Mouse (Mus musculus) forebrain, embryonic 12.5 days (tissue): Measurements from ENCODE around the gene Alg13. TPM values are rescaled to one million over a fixed set of nuclear protein-coding genes. Genes with fewer than 3 reads are reported as not detected.

ENCODE experiments used
- ATAC-seq: fragments of 200-750 bp; cut with Nextera tagmentation; 2 replicates; pipeline ENCODE4 v1.8.0; 2017; ENCODE audit warnings: moderate TSS enrichment; ENCODE audit not compliant: low FRiP score
- H3K27ac ChIP-seq: fragments of 300-500 bp; sonication (generic); 2 replicates; pipeline ENCODE4 v1.5.1; 2016; ENCODE audit warnings: mild to moderate bottlenecking
- H3K27me3 ChIP-seq: fragments of 300-500 bp; sonication (generic); 2 replicates; pipeline ENCODE4 v1.6.1; 2016; ENCODE audit warnings: mild to moderate bottlenecking
- H3K36me3 ChIP-seq: fragments of 300-500 bp; sonication (generic); replicated peaks from 2 replicates; pipeline ENCODE4 v1.6.1; 2016; ENCODE audit warnings: mild to moderate bottlenecking
- H3K4me1 ChIP-seq: fragments of 300-500 bp; sonication (generic); 2 replicates; pipeline ENCODE4 v1.6.1; 2016
- H3K4me2 ChIP-seq: fragments of 300-500 bp; sonication (generic); 2 replicates; pipeline ENCODE4 v1.6.1; 2016; ENCODE audit warnings: mild to moderate bottlenecking, moderate library complexity
- H3K4me3 ChIP-seq: fragments of 300-500 bp; sonication (generic); replicated peaks from 2 replicates; pipeline ENCODE4 v1.5.1; 2016; ENCODE audit warnings: mild to moderate bottlenecking
- H3K9ac ChIP-seq: fragments of 300-500 bp; sonication (generic); 2 replicates; pipeline ENCODE4 v1.6.1; 2016; ENCODE audit warnings: mild to moderate bottlenecking
- H3K9me3 ChIP-seq: fragments of 300-500 bp; sonication (generic); 2 replicates; pipeline ENCODE4 v1.6.1; 2016
- WGBS: fragments of 180-500 bp; shearing (Covaris S2); methylation state at CpG from one replicate; pipeline ENCODE4 v1.1.7; 2016; 5-methylcytosine and 5-hydroxymethylcytosine counted together
- microRNA-seq: library from miRNA; unstranded; fragments of <30 nt; microRNA quantifications from one replicate; pipeline ENCODE4, GENCODE M21; 2017
- polyA plus RNA-seq: library from polyadenylated mRNA; unstranded; fragments of >200 nt; fragmentation: Nextera tagmentation; extraction: Ambion mirVana; gene quantifications from 2 replicates; pipeline ENCODE4 v1.2.1, GENCODE M21; 2016

Alg13 gene
- polyA plus RNA-seq, 1 experiment from 2014 or later, result 23.8 TPM

DNA sequence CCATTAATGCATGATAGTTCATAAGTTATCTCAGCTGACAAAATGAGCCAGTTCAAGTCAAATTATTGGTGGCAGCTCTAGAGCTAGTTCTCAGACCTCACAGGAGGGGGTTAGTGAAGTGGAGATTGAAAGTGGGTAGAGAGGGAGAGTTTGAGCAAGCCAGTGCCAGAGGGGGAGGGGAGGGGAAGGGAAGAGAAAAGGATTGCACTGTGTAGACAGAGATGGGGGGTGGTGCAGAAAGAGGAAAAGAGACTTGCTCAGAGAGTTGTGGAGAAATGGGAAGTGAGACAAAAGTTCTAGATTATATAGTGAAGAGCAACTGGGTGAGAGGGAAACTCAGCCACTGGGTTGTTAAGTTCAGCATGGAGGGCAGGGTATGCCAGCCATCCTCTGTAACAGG, 20.8 kb downstream of the Alg13 start:
- Histone ChIP-seq H3K27me3 (no peaks in the 10 kb centered on the region), H3K4me3 (no peak overlapping the region), H3K9me3 (no peaks in the 10 kb centered on the region), H3K9ac (no peak overlapping the region), H3K27ac (no peak overlapping the region), H3K4me1 (no peaks in the 10 kb centered on the region), H3K36me3 (no peaks in the 10 kb centered on the region), H3K4me2 (no peak overlapping the region)
- no peak for ATAC-seq

DNA sequence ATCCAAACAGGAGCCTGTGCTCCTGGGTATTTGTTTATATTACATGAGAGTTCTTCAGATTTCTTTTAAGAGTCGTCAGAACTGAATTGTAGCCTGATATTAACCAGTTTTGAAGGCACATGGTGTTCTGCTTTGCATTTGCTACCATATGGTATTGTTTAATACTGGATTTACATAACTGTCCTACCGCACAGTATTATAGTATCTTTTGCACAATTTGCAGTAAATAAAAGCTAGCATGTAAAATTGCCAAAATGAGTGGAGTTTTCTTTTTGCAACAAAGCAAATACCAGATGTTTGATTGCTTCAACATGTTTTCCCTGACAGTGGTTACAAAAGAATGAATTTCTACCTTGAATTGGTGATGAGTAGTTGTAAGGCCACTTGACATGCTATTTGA, 56.6 kb downstream of the Alg13 start:
- Histone ChIP-seq H3K36me3 (no peaks in the 10 kb centered on the region), H3K4me1 (no peaks in the 10 kb centered on the region), H3K9ac (no peak overlapping the region), H3K4me2 (no peak overlapping the region), H3K4me3 (no peak overlapping the region), H3K27me3 (no peaks in the 10 kb centered on the region), H3K9me3 (no peaks in the 10 kb centered on the region), H3K27ac (no peak overlapping the region)
- no peak for ATAC-seq
- WGBS, result 81% methylated on average over 2 of the region's 2 CpGs

DNA sequence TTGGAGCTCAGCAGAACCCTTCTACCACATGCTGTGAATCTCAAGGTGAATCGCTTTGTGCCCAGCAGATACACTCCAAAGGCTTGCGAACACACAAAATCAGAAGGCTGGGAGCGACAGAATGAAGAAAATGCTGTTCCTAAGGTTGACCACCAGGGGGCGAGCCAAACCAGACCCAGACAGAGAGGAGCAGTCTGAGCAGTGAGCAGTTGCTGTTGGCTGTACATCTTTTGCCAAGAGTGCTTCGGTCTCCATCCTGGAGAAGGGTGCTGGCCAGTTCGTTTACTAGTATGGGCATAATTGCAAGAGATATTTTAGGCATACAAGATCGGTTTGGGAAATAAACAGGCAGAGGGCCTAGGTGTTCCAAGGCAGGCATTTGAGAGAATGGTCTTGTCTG, 85.9 kb downstream of the Alg13 start:
- H3K4me1 ChIP-seq, result no peaks in the 10 kb centered on the region
- H3K4me3 ChIP-seq, result no peak overlapping the region
- H3K4me2 ChIP-seq, result no peak overlapping the region
- 38% methylated on average over 7 of the region's 7 CpGs for WGBS
- H3K9me3 ChIP-seq, result no peaks in the 10 kb centered on the region
- no peaks in the 10 kb centered on the region for H3K36me3 ChIP-seq
- no peak overlapping the region for H3K9ac ChIP-seq
- H3K27me3 ChIP-seq, result no peaks in the 10 kb centered on the region
- ATAC-seq, result peak; percentile 65; the same call in 1 of the 2 replicates
- H3K27ac ChIP-seq, result no peak overlapping the region

DNA sequence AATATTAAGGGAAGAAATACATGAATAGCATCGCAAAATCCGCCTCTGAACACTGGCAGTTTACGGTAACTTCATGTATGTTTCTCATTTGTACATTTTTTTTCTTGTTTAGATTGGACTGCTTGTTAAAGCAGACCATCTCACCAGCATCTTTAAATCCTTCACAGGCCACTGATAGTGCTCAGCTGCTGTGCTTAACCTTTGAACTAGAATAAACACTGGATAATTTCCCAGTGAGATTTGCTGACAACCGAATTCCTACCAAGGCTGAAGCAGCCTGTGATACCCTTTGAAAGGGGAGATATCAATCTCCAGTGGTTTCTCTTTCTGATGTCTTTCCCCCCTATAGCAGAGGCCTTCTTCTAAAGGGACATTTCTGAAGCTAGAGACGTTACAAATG, 90.4 kb downstream of the Alg13 start:
- 87% methylated on average over 5 of the region's 5 CpGs for WGBS
- H3K27me3 ChIP-seq, result no peaks in the 10 kb centered on the region

DNA sequence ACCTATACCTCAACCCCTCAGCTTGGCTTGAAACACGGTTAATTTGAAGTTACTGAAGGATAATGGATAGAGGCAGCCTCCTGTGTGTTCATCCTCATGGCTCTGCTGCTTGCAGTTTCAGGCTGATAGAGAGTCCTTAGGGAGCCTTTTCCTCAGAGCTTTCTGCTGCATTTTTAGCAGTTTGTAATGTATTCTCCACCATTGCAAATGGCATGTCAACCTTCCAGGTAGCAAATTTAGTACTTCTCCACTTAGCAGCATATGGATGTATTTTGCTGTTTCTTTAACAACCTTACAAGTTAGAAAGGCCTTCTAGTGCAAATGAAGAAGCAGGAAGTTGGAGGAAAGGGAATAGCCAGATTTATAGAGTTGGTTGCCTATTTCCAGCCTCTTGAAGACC, 102.7 kb downstream of the Alg13 start:
- no peaks in the 10 kb centered on the region for H3K9me3 ChIP-seq
- no peak overlapping the region for H3K4me3 ChIP-seq
- no peaks in the 10 kb centered on the region for H3K4me1 ChIP-seq
- no peaks in the 10 kb centered on the region for H3K27me3 ChIP-seq
- H3K36me3 ChIP-seq, result no peaks in the 10 kb centered on the region
- 81% methylated on average over 1 of the region's 1 CpGs for WGBS
- no peak overlapping the region for H3K27ac ChIP-seq
- no peak overlapping the region for H3K9ac ChIP-seq
- no peak overlapping the region for H3K4me2 ChIP-seq
- no peak for ATAC-seq

More for the DNA sequence above, 90.4 kb downstream of the Alg13 start:
- Histone ChIP-seq H3K4me1 (no peaks in the 10 kb centered on the region), H3K4me3 (no peak overlapping the region), H3K36me3 (no peaks in the 10 kb centered on the region), H3K9me3 (no peaks in the 10 kb centered on the region), H3K27ac (no peak overlapping the region), H3K9ac (no peak overlapping the region), H3K4me2 (no peak overlapping the region)
- no peak for ATAC-seq

DNA sequence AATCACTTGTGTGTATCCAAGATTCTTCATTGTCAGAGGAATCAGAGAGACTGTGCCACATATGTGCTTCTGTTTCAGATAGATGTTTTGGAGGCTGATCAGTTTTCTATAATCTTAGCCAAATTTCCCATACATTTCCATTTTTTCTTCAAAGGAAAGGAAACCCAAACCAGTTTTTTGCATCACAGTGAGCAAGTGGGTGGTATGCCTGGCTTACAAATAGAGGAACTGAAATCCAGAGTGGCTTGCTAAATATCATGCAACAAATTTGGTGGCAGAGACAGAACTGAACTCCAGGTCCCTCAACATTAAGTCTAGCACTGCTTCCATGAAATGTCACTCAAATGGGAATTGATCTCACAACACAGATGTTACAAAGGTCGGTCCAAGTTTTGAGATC, 103.5 kb downstream of the Alg13 start:
- H3K27ac ChIP-seq, result no peak overlapping the region
- no peaks in the 10 kb centered on the region for H3K4me1 ChIP-seq
- no peaks in the 10 kb centered on the region for H3K27me3 ChIP-seq
- H3K4me2 ChIP-seq, result no peak overlapping the region
- 100% methylated on average over 1 of the region's 1 CpGs for WGBS
- H3K9ac ChIP-seq, result no peak overlapping the region
- no peaks in the 10 kb centered on the region for H3K36me3 ChIP-seq
- no peak for ATAC-seq
- no peak overlapping the region for H3K4me3 ChIP-seq
- no peaks in the 10 kb centered on the region for H3K9me3 ChIP-seq

DNA sequence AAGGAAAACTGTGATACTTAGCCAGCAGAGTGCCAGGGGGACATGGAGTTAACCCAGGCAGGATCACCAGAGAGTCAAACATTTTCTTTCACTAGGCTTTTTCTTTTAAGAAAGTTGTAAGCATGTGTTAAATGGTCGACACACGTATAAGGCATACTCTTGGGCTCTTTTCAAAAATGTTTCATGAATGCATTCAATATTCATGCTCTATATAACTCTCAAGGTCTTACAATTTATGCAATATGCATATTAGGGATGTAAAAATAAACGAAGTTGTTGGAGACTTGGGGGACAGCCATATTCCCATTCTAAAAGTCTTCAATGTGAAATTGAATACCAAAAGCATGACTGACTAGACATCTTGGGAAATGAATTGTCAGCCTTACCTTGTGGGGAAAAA, 106.2 kb downstream of the Alg13 start:
- Histone ChIP-seq H3K4me1 (no peaks in the 10 kb centered on the region), H3K9me3 (no peaks in the 10 kb centered on the region), H3K36me3 (no peaks in the 10 kb centered on the region), H3K27me3 (no peaks in the 10 kb centered on the region), H3K27ac (no peak overlapping the region), H3K9ac (no peak overlapping the region), H3K4me3 (no peak overlapping the region), H3K4me2 (no peak overlapping the region)
- WGBS, result 82% methylated on average over 3 of the region's 3 CpGs
- no peak for ATAC-seq

Small RNAs within 50 kb of the gene (microRNA-seq; reads per million reads assigned to microRNA genes)
- gene Mir680-2, result not detected

Other genes with a start within 250 kb of the Alg13 start
- gene A730046J19Rik, start 164.1 kb upstream of the Alg13 start, polyA plus RNA-seq, result 0.09 TPM in 1 of 2 replicates, not detected in the other
- not detected in 2 replicates for gene Trpc5os, start 138.8 kb downstream of the Alg13 start, polyA plus RNA-seq